Mouse (Mus musculus): ENCODE measurements around the gene Rbbp5.
"Not testable (repeated sequence)": the region's sequence is repeated elsewhere in the genome, so short reads cannot be mapped to it uniquely, and the experiment has no call there.

The Rbbp5 gene

DNA sequence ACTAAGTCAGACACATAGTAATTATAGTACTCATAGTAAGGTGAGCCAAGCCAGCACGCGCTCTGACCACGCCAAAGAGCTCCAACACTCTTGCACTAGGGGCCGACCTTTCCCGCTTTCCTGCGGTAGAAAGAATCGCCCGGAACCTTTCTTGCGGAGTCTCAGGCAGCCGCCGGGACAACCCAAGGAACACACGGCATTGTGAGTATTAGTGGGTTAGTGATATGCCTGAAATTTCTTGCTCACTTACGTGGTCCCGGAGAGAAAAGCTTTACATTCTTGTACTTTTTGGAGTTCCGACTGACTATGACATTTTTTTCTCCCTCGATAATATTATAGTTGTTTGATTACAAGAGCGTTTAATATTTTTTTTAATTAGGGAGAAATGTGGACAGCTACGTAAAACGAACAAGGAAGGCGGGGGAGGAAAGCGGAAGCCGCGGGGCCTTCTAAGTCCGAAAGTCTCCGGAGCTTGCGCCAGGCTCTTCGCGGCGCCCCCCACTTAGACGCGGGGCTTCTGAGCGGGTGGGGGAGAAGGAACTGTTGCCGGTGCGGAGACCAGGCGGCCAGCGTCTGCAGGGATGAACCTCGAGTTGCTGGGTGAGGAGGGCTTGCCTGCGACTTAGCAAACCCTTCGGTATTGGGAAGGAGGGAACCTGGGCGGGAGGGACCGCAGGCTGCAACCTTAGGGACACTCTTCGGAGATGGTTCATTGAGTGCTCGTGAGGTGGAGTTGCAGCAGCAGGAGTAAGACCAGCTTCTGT, at the start of gene Rbbp5:
TSS of gene Rbbp5 (plus strand) at position 438 of the 764 bp plus-strand sequence.
- peak; percentile 94 for DNase-seq (ENCODE audit: low read depth)

- DNase-seq (ENCODE audit: low read depth), result no peak
Measured at GRCm38 (mm10) chr1:132430818-132431217, 46.3 kb upstream of the Rbbp5 start.

GRCm38 (mm10) chr1:132431716-132432115, 45.4 kb upstream of the Rbbp5 start:
- peak; percentile 78 for DNase-seq (ENCODE audit: low read depth)

DNA sequence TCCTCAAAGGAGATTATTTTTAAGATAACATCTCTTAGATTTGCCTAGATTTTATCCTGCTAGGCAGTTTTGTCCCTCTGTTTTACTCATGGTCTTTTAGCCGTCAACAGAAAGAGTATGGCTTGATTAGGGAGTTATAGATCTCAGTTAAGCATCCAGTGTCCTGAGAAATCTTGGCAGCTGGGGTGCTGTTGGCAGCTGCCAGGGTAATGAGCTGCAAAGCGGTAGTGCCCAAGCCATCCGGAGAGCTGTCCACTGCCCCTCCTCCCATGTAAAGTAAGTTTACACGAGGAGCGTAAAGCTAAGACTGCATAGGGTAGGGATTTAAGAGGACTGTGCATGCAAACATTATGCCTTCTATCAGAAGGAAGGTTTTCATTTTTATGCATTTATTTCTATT, 43.8 kb upstream of the Rbbp5 start:
- no peak for DNase-seq (ENCODE audit: low read depth)

DNA sequence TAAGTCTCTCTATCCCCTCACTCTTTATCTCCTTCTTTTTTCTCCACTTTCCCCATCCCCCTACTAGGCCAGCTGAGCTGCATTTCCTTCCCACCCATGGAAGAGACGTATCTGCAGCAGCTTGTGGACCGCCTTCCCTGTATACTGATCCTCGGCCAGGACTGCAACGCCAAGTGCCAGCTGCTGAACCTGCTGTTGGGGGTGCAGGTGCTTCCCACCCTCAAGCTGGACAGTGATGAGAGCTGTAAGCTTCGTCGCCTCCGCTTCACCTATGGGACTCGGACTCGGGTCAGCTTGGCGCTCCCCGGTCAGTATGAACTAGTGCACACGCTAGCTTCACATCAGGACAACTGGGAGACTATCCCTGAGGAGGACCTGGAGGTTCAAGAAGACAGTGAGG, 43.1 kb upstream of the Rbbp5 start:
- no peak for DNase-seq (ENCODE audit: low read depth)

DNA sequence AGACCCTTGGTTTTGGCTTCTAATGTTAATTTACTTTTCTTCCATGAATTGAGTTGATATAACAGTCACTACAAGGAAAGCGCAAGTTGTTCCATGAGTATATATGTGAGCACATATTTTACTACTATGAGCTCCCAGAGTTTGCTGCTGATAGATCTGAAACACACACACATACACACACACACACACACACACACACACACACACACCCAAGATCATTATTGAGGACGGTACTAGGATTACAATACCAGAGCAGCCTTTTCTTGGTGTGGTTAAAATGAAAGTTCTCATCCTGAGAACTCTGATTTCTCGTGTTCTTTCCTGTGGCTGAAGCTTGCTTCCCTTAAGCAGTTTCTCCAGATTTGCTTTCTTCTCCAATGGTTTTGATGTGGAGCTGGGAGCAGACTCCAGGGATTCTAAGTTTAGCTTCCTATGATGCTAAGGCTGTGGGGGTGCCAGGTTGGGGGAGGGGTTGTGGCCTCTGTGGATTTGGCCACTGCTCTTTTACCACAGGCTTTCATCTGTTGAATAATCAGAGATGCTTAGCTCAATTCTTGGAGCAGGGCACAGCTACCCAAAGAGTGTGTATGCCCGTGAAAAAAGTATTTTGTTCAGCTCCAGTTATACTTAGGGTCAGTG, 40.7 kb upstream of the Rbbp5 start:
- peak; percentile 56 for DNase-seq (ENCODE audit: low read depth)

DNA sequence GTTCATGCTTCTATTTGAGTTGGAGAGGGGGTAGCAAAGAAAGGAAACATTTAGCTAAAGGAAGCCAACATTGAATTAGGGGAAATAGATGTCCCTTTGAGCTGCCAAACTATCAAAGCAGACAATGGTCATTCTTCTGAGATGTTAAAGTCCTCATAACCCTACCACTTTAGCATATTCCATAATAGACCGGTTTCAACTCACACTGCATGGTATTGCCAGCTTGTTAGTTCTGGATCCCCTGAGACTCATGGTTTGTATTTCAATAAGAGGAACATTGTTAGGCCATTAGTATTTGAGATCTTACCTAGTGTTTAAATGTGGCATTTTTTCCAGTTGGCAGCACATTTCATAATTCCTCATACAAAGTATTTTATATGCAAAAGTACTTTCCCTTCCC, 40.2 kb upstream of the Rbbp5 start:
- no peak for DNase-seq (ENCODE audit: low read depth)

DNA sequence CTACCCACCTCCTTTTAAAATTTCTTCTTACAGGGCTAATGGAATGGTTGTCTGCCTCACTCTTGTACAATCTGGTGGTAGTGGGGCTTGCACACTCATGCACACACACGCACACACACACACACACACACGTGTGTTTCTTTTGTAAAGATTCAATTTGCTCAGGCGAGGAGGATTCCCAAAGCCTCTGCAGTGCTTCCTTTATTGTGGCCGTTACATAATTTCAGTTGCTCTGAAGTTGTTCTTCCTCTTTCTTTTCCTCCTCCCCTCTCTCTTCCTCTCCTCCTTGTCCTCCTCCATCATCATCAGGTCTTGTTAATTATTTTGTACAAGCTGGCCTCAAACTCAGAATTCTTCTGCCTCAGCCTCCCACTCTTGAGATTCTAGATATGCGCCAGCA, 39.8 kb upstream of the Rbbp5 start:
- DNase-seq (ENCODE audit: low read depth), result no peak

- no peak for DNase-seq (ENCODE audit: low read depth)
Measured at GRCm38 (mm10) chr1:132440896-132441435, 36.2 kb upstream of the Rbbp5 start.

DNA sequence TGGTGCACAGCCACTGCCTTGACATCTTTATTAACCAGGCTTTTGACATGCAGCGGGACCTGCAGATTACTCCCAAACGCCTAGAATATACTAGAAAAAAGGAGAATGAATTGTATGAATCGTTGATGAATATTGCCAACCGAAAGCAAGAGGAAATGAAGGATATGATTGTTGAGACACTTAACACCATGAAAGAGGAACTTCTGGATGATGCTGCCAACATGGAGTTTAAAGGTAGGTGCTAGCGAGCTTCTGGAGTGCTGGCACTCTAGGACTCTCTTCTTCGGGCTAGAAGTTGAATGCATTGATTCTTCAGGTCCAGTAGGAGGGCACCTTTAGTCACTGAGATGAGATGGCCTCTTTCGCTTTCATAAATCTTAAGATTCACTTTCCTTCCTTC, 27.4 kb upstream of the Rbbp5 start:
- DNase-seq (ENCODE audit: low read depth), result no peak

DNA sequence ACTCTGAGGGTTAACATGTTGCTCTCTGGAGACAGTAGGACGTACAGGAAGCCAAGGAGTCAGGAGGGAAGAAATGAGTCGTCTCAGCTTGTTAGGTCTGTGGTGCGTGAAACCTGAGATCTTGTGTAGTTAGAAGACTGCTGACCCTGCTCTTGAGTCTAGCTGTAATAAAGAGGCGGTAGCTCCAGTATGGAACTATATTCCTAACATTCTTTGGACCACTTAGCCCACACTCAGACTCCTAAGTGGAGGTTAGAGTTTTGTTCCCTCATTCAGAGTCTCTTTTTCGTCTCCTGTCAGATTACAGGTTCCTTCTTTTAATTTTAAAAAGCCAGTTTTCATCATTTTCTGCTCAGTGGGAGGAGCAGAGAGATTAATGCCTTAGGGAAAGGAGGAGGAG, 12.5 kb upstream of the Rbbp5 start:
- peak; percentile 37 for DNase-seq (ENCODE audit: low read depth)

DNA sequence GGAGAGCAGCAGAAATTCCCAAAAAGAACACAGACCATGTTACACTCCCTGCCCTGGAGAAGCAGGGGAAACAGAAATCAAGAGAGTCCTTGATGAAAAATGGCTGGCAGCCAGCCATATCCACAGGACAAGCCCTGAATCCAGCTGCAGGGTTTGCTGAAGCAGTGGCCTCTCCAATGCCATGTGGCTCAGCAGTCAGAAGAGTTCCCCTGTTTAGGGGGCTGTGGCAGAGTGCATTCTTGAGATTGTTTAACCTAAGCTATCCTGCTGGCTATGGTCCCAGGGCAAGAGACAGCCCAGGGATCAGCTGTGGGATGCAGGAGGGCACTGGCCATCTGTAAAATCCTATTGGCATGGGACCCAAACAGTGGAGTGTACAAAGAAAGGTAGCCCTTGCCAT, 8.2 kb upstream of the Rbbp5 start:
- peak; percentile 45 for DNase-seq (ENCODE audit: low read depth)

- DNase-seq (ENCODE audit: low read depth), result peak; percentile 22
Measured at GRCm38 (mm10) chr1:132469519-132469918, 7.6 kb upstream of the Rbbp5 start.

DNA sequence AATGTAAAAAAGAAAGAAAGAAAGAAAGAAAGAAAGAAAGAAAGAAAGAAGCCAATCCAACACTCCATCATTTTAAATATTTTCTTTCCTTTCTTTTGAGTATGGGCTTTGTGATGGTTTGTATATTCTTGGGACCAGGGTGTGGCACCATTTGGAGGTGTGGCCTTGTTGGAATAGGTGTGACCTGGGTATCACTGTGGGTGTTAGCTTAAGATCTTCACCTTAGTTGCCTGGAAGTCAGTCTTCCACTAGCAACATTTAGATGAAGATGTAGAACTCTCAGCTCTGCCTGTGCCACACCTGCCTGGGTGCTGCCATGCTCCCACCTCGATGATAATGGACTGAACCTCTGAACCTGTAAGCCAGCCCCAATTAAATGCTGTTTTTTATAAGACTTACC, 7.1 kb upstream of the Rbbp5 start:
- DNase-seq (ENCODE audit: low read depth), result not testable (repeated sequence)

DNA sequence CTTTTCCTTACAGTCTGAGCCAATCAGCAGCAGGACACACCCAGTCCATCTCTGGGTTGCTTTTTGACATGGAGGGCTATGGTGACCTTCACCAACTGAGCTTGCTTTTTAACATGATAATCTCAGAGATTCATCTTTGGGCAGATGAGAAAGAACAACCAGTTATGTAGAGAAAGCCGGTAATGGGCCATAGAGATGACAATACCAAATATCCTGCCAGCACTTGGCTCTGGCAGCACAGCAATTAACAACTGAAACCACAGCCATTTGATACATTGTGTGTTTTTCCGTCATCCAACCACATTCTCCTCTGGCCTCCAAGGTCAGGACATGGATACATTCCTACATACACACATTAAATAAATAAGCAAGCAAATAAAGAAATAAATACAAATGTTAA, 6.1 kb upstream of the Rbbp5 start:
- no peak for DNase-seq (ENCODE audit: low read depth)

DNA sequence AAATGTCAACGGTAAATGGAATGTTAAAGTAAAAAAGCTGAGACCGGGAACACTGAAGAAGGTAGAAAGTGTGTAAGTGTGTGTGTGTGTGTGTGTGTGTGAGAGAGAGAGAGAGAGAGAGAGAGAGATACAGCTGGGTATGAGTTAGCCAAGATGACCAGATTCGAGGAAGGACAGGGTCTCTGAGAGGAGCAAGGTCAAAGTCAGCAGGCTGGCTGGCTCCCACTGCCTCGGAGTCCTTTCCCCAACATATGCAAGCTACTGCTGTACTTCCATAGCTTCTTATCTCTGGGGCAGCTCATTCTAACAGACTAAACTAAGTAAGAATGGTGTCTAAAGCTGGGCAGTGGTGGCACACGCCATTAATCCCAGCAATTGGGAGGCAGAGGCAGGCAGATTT, 5.7 kb upstream of the Rbbp5 start:
- no peak for DNase-seq (ENCODE audit: low read depth)

DNA sequence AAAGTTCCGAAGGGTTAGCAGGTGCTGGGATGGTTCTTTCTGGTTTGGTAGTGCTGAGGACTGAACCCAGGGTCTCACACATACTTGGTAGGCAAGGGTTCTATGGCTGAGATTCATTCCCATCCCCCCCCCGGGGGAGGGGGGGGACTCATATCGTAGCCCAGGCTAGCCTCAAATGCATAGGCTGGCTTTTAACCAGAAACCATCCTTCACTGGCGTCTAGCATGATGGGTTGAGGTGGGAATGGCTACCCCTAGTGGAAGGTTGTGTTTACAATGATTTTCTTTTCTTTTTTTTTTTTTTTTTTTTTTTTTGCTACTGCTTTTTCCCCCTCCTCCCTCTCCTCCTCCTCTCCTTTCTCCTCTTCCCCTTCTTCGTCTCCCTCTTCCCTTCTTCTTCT, 4.6 kb upstream of the Rbbp5 start:
- DNase-seq (ENCODE audit: low read depth), result no peak

GRCm38 (mm10) chr1:132474496-132474895, 2.7 kb upstream of the Rbbp5 start:
- DNase-seq (ENCODE audit: low read depth), result no peak

GRCm38 (mm10) chr1:132476575-132476927, 614 bp upstream of the Rbbp5 start:
- no peak for DNase-seq (ENCODE audit: low read depth)

- DNase-seq (ENCODE audit: low read depth), result no peak
Measured at GRCm38 (mm10) chr1:132479438-132479837, 2.3 kb downstream of the Rbbp5 start.

GRCm38 (mm10) chr1:132481619-132482018, 4.5 kb downstream of the Rbbp5 start:
- DNase-seq (ENCODE audit: low read depth), result no peak

GRCm38 (mm10) chr1:132483234-132483633, 6.1 kb downstream of the Rbbp5 start:
- no peak for DNase-seq (ENCODE audit: low read depth)

DNA sequence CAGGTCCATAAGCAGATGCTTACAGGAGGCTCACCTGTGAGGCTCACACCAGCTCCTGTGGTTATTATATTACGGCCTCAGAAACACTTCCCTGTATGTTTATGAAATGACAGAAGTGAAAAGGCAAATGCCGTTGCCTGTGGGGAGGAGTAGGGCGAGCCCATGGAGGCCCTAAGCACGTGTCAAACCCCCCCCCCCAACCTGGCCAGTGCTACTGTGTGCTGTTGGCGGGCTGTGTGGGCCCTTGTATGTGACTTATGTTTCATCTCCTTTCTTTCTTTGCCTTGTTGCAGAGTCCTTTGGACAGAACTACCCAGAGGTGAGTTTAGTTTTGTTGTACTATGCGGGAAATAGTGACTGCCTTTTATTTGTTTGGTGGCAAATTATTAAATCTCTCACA, 6.6 kb downstream of the Rbbp5 start:
- DNase-seq (ENCODE audit: low read depth), result no peak

DNA sequence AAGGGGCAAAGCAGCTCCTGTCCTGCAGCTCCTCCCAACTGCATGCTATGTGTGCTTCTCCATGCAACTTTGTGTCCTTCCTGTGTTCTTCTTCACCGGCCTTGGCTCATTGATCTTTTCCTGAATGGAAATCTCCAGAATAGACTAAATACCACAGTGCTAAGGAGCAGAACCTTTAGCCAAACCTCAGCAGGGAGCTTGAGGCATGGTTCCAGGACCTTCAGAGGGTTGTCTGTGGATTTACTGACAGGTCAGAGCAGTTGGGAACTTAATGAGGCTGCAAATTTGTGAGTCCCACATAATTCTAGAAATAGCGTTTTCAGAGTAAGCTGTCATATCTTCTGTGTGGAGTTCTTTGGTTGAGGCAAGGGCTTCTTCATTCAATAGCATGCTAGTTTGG, 23.4 kb downstream of the Rbbp5 start:
- no peak for DNase-seq (ENCODE audit: low read depth)
